Mouse (Mus musculus) frontal cortex, postnatal 36 days (tissue): ENCODE results near the gene Fam160b1.

ENCODE experiments used
- DNase-seq, 2 experiments: peaks; one replicate each; pipeline ENCODE4 v3.0.0; 2022; ENCODE audit warnings: low spot score in 2 of 2

The Fam160b1 gene

GRCm38 (mm10) chr19:57423402-57423801 lies 62.9 kb downstream of the Fam160b1 start:
- DNase-seq = no peak

GRCm38 (mm10) chr19:57425296-57425695 lies 64.8 kb downstream of the Fam160b1 start:
- no peak for DNase-seq

GRCm38 (mm10) chr19:57426841-57427240 lies 66.4 kb downstream of the Fam160b1 start:
- DNase-seq = no peak

GRCm38 (mm10) chr19:57427756-57428438 lies 67.4 kb downstream of the Fam160b1 start:
- DNase-seq = no peak

- no peak for DNase-seq
Observed at GRCm38 (mm10) chr19:57428641-57429040, 68.2 kb downstream of the Fam160b1 start.

- DNase-seq = no peak
Observed at GRCm38 (mm10) chr19:57429926-57430325, 69.4 kb downstream of the Fam160b1 start.

- no peak for DNase-seq
Observed at GRCm38 (mm10) chr19:57431476-57431875, 71.0 kb downstream of the Fam160b1 start.

- DNase-seq = no peak
Observed at GRCm38 (mm10) chr19:57434024-57434423, 73.5 kb downstream of the Fam160b1 start.

- DNase-seq = no peak
Observed at GRCm38 (mm10) chr19:57436586-57437021, 76.1 kb downstream of the Fam160b1 start.

- DNase-seq = no peak
Observed at GRCm38 (mm10) chr19:57437042-57437441, 76.6 kb downstream of the Fam160b1 start.
